Mouse (Mus musculus): ENCODE data around the gene Gnpnat1. TPM values are rescaled to one million over a fixed set of nuclear protein-coding genes. Genes with fewer than 3 reads are reported as not detected.
"Not testable (repeated sequence)": the region's sequence is repeated elsewhere in the genome, so short reads cannot be mapped to it uniquely, and the experiment has no call there.

Gene Gnpnat1
- 24.8 and 27.2 TPM in 2 replicates for polyA plus RNA-seq (2015; fragmentation: Nextera tagmentation; extraction: Ambion mirVana)

- not testable (repeated sequence) for ATAC-seq
- WGBS: 91% methylated on average over 2 of the region's 3 CpGs
These were observed at the start of gene Gnpnat1 for GRCm38 (mm10) chr14:45404813-45405212. Gene Gnpnat1, minus strand, starts transcription at chr14:45404913.

GRCm38 (mm10) chr14:45453538-45454233 is 49.0 kb upstream of the Gnpnat1 start:
- H3K36me3 ChIP-seq (ENCODE audit: control insufficient read depth, insufficient read depth): no peaks in the 10 kb centered on the region
- no peaks in the 10 kb centered on the region for H3K27me3 ChIP-seq (replicated peaks; ENCODE audit: control insufficient read depth, insufficient read depth, low read length)
- no peaks in the 10 kb centered on the region for H3K9me3 ChIP-seq (ENCODE audit: control insufficient read depth, low read length)
- H3K4me3 ChIP-seq (replicated peaks; ENCODE audit: low read length): no peak overlapping the region
- H3K4me1 ChIP-seq (replicated peaks; ENCODE audit: control insufficient read depth, insufficient read depth, low read length): peaks cover 15% of the 10 kb centered on the region
- H3K27ac ChIP-seq (ENCODE audit: low read length): no peak overlapping the region
- no peak for ATAC-seq
- 66% methylated on average over 5 of the region's 5 CpGs for WGBS
- no peak overlapping the region for H3K4me2 ChIP-seq (ENCODE audit: low read length)
- H3K9ac ChIP-seq (replicated peaks; ENCODE audit: low read depth, low read length): no peak overlapping the region

More at GRCm38 (mm10) chr14:45404813-45405212, at the start of gene Gnpnat1:
- not testable (repeated sequence) for H3K27ac ChIP-seq (ENCODE audit: low read length); H3K27me3 ChIP-seq (replicated peaks; ENCODE audit: control insufficient read depth, insufficient read depth, low read length); H3K9ac ChIP-seq (replicated peaks; ENCODE audit: low read depth, low read length); H3K4me1 ChIP-seq (replicated peaks; ENCODE audit: control insufficient read depth, insufficient read depth, low read length); H3K9me3 ChIP-seq (ENCODE audit: control insufficient read depth, low read length); H3K36me3 ChIP-seq (ENCODE audit: control insufficient read depth, insufficient read depth); H3K4me3 ChIP-seq (replicated peaks; ENCODE audit: low read length); H3K4me2 ChIP-seq (ENCODE audit: low read length)

GRCm38 (mm10) chr14:45452861-45453512 is 48.3 kb upstream of the Gnpnat1 start:
- no peak for ATAC-seq
- H3K27me3 ChIP-seq (replicated peaks; ENCODE audit: control insufficient read depth, insufficient read depth, low read length): no peaks in the 10 kb centered on the region
- H3K27ac ChIP-seq (ENCODE audit: low read length): no peak overlapping the region
- no peak overlapping the region for H3K4me3 ChIP-seq (replicated peaks; ENCODE audit: low read length)
- H3K4me2 ChIP-seq (ENCODE audit: low read length): no peak overlapping the region
- peaks cover 15% of the 10 kb centered on the region for H3K4me1 ChIP-seq (replicated peaks; ENCODE audit: control insufficient read depth, insufficient read depth, low read length)
- no peak overlapping the region for H3K9ac ChIP-seq (replicated peaks; ENCODE audit: low read depth, low read length)
- WGBS: 23% methylated on average over 11 of the region's 11 CpGs
- H3K9me3 ChIP-seq (ENCODE audit: control insufficient read depth, low read length): no peaks in the 10 kb centered on the region
- no peaks in the 10 kb centered on the region for H3K36me3 ChIP-seq (ENCODE audit: control insufficient read depth, insufficient read depth)

GRCm38 (mm10) chr14:45452148-45452547 is 47.4 kb upstream of the Gnpnat1 start:
- Histone ChIP-seq H3K4me2 (ENCODE audit: low read length) (no peak overlapping the region), H3K4me1 (replicated peaks; ENCODE audit: control insufficient read depth, insufficient read depth, low read length) (peaks cover 15% of the 10 kb centered on the region), H3K4me3 (replicated peaks; ENCODE audit: low read length) (no peak overlapping the region), H3K36me3 (ENCODE audit: control insufficient read depth, insufficient read depth) (no peaks in the 10 kb centered on the region), H3K9me3 (ENCODE audit: control insufficient read depth, low read length) (no peaks in the 10 kb centered on the region), H3K27me3 (replicated peaks; ENCODE audit: control insufficient read depth, insufficient read depth, low read length) (no peaks in the 10 kb centered on the region), H3K27ac (ENCODE audit: low read length) (no peak overlapping the region), H3K9ac (replicated peaks; ENCODE audit: low read depth, low read length) (no peak overlapping the region)
- ATAC-seq: no peak
- 71% methylated on average over 4 of the region's 4 CpGs for WGBS

- no peak overlapping the region for H3K9ac ChIP-seq (replicated peaks; ENCODE audit: low read depth, low read length)
- ATAC-seq: no peak
- H3K9me3 ChIP-seq (ENCODE audit: control insufficient read depth, low read length): no peaks in the 10 kb centered on the region
- H3K4me2 ChIP-seq (ENCODE audit: low read length): no peak overlapping the region
- H3K36me3 ChIP-seq (ENCODE audit: control insufficient read depth, insufficient read depth): no peaks in the 10 kb centered on the region
- no peaks in the 10 kb centered on the region for H3K27me3 ChIP-seq (replicated peaks; ENCODE audit: control insufficient read depth, insufficient read depth, low read length)
- H3K4me1 ChIP-seq (replicated peaks; ENCODE audit: control insufficient read depth, insufficient read depth, low read length): peaks cover 9% of the 10 kb centered on the region
- WGBS: 27% methylated on average over 2 of the region's 2 CpGs
- no peak overlapping the region for H3K4me3 ChIP-seq (replicated peaks; ENCODE audit: low read length)
- H3K27ac ChIP-seq (ENCODE audit: low read length): no peak overlapping the region
These were observed 46.4 kb upstream of the Gnpnat1 start for GRCm38 (mm10) chr14:45451090-45451489.

- H3K9ac ChIP-seq (replicated peaks; ENCODE audit: low read depth, low read length): no peak overlapping the region
- no peak for ATAC-seq
- no peaks in the 10 kb centered on the region for H3K9me3 ChIP-seq (ENCODE audit: control insufficient read depth, low read length)
- H3K36me3 ChIP-seq (ENCODE audit: control insufficient read depth, insufficient read depth): no peaks in the 10 kb centered on the region
- H3K4me3 ChIP-seq (replicated peaks; ENCODE audit: low read length): no peak overlapping the region
- H3K27ac ChIP-seq (ENCODE audit: low read length): no peak overlapping the region
- H3K27me3 ChIP-seq (replicated peaks; ENCODE audit: control insufficient read depth, insufficient read depth, low read length): no peaks in the 10 kb centered on the region
- H3K4me2 ChIP-seq (ENCODE audit: low read length): no peak overlapping the region
- 79% methylated on average over 3 of the region's 3 CpGs for WGBS
- H3K4me1 ChIP-seq (replicated peaks; ENCODE audit: control insufficient read depth, insufficient read depth, low read length): no peaks in the 10 kb centered on the region
These were observed 42.1 kb upstream of the Gnpnat1 start for GRCm38 (mm10) chr14:45446777-45447176.

GRCm38 (mm10) chr14:45445445-45445844 is 40.7 kb upstream of the Gnpnat1 start:
- Histone ChIP-seq H3K9me3 (ENCODE audit: control insufficient read depth, low read length) (no peaks in the 10 kb centered on the region), H3K36me3 (ENCODE audit: control insufficient read depth, insufficient read depth) (no peaks in the 10 kb centered on the region), H3K9ac (replicated peaks; ENCODE audit: low read depth, low read length) (no peak overlapping the region), H3K4me3 (replicated peaks; ENCODE audit: low read length) (no peak overlapping the region), H3K4me1 (replicated peaks; ENCODE audit: control insufficient read depth, insufficient read depth, low read length) (no peaks in the 10 kb centered on the region), H3K27ac (ENCODE audit: low read length) (no peak overlapping the region), H3K27me3 (replicated peaks; ENCODE audit: control insufficient read depth, insufficient read depth, low read length) (no peaks in the 10 kb centered on the region), H3K4me2 (ENCODE audit: low read length) (no peak overlapping the region)
- WGBS: 75% methylated on average over 12 of the region's 12 CpGs
- ATAC-seq: no peak

GRCm38 (mm10) chr14:45444870-45445269 is 40.2 kb upstream of the Gnpnat1 start:
- Histone ChIP-seq H3K36me3 (ENCODE audit: control insufficient read depth, insufficient read depth) (no peaks in the 10 kb centered on the region), H3K4me2 (ENCODE audit: low read length) (no peak overlapping the region), H3K27me3 (replicated peaks; ENCODE audit: control insufficient read depth, insufficient read depth, low read length) (no peaks in the 10 kb centered on the region), H3K9me3 (ENCODE audit: control insufficient read depth, low read length) (no peaks in the 10 kb centered on the region), H3K4me1 (replicated peaks; ENCODE audit: control insufficient read depth, insufficient read depth, low read length) (no peaks in the 10 kb centered on the region), H3K9ac (replicated peaks; ENCODE audit: low read depth, low read length) (no peak overlapping the region), H3K4me3 (replicated peaks; ENCODE audit: low read length) (no peak overlapping the region), H3K27ac (ENCODE audit: low read length) (no peak overlapping the region)
- ATAC-seq: no peak
- WGBS: 53% methylated on average over 7 of the region's 7 CpGs

GRCm38 (mm10) chr14:45442781-45443560 is 38.3 kb upstream of the Gnpnat1 start:
- no peak overlapping the region for H3K9ac ChIP-seq (replicated peaks; ENCODE audit: low read depth, low read length)
- no peak overlapping the region for H3K4me2 ChIP-seq (ENCODE audit: low read length)
- no peaks in the 10 kb centered on the region for H3K27me3 ChIP-seq (replicated peaks; ENCODE audit: control insufficient read depth, insufficient read depth, low read length)
- H3K36me3 ChIP-seq (ENCODE audit: control insufficient read depth, insufficient read depth): no peaks in the 10 kb centered on the region
- WGBS: 72% methylated on average over 12 of the region's 12 CpGs
- H3K4me1 ChIP-seq (replicated peaks; ENCODE audit: control insufficient read depth, insufficient read depth, low read length): no peaks in the 10 kb centered on the region
- no peak overlapping the region for H3K27ac ChIP-seq (ENCODE audit: low read length)
- no peak overlapping the region for H3K4me3 ChIP-seq (replicated peaks; ENCODE audit: low read length)
- H3K9me3 ChIP-seq (ENCODE audit: control insufficient read depth, low read length): no peaks in the 10 kb centered on the region
- ATAC-seq: no peak
